Mouse (Mus musculus) heart, postnatal 4 days (tissue): Measurements from ENCODE around the gene Tecr. TPM values are rescaled to one million over a fixed set of nuclear protein-coding genes. Genes with fewer than 3 reads are reported as not detected.
"Not testable (repeated sequence)": the region's sequence is repeated elsewhere in the genome, so short reads cannot be mapped to it uniquely, and the experiment has no call there.

Experiments used
- DNase-seq: peaks from one replicate; pipeline ENCODE4 v3.0.0; 2021
- total RNA-seq, 2 experiments: library from RNA; stranded (reverse); gene quantifications; 2 replicates each; pipeline ENCODE4 v1.2.3; 2021

Gene Tecr
- total RNA-seq, 2 experiments from 2014 or later, result 162 to 169 TPM

GRCm38 (mm10) chr8:83579676-83580075 lies 28.1 kb downstream of the Tecr start:
- DNase-seq, result no peak

DNA sequence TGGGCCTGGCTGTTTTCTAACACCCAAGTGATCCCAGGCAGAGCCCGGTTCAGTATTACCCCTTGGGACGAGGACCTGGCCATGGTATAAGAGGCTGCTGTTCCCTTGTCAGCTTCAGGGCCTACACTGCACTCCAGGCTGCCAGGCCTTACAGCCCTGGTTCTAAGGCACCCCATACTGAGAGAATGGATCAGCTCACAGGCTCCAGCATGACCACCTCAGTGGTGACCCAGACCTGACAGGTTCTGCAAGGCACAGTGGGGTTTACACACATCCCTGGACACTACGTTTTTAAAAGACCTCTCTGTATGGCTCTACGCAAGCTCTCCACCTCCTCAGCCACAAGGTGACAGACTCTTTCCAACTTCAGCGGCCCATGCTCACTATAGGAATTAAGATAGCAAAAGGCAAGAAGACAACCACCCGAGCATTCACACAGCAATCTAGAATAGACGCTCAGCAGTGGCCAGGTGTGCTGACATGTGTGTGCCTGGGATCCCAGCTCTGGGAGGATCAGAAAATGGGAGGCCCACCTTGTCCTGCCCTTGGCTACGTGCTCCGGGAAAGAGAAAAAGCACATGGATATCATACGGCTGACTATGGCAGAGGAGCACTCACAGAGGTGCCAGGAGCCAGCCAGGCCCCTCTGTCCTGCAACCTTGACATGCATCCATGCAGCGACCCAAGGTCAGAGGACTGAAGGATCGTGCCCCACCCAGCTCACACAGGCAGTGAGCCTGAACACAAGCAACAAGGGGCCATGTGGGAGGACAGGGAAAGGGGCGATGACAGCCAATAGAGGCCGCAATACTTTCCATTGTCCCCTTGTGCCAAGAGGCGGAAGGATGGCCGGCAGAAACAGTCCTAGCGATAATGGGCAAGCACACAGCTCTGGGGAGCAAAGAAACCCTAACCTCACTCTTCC lies 29.4 kb downstream of the Tecr start:
- peak; percentile 59 for DNase-seq

GRCm38 (mm10) chr8:83577384-83577791 lies 30.4 kb downstream of the Tecr start:
- DNase-seq, result peak; percentile 68

DNA sequence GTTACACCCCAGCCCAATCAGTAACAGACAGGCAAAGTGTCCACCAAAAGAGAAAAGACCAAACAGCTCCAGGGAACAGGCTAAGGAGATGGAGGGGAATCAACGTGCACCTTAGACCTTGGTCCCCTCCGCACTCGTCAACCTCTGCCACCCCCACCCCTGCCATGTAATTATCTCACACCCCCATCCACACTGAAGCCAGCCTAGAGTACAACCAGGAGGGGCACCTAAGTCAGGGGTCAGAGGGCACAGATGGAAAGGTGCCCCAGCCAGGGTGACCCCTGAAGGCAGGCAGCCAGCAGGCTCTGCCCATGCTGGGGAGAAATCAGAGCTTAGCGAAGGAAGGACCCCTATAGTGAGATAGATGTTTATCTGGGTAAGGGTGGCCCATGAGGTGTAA lies 30.9 kb downstream of the Tecr start:
- no peak for DNase-seq

DNA sequence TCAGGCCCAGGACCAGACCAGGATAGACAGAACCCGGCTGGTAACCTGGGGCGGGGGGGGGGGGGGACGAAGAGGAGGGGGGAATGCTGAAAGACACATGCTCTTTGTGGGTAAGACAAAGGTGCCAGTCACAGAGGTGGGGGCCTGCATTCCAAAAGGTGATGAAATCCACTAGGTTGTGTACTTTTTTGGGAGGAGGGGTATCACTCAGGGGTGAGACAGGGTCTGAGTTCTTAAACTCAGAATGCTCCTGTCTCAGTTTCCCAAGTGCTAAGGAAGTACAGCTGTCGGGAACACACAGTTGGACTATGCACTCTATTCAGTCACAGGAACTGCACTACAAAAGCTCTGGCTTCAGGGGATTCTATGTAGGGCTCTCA lies 31.3 kb downstream of the Tecr start:
- no peak for DNase-seq

DNA sequence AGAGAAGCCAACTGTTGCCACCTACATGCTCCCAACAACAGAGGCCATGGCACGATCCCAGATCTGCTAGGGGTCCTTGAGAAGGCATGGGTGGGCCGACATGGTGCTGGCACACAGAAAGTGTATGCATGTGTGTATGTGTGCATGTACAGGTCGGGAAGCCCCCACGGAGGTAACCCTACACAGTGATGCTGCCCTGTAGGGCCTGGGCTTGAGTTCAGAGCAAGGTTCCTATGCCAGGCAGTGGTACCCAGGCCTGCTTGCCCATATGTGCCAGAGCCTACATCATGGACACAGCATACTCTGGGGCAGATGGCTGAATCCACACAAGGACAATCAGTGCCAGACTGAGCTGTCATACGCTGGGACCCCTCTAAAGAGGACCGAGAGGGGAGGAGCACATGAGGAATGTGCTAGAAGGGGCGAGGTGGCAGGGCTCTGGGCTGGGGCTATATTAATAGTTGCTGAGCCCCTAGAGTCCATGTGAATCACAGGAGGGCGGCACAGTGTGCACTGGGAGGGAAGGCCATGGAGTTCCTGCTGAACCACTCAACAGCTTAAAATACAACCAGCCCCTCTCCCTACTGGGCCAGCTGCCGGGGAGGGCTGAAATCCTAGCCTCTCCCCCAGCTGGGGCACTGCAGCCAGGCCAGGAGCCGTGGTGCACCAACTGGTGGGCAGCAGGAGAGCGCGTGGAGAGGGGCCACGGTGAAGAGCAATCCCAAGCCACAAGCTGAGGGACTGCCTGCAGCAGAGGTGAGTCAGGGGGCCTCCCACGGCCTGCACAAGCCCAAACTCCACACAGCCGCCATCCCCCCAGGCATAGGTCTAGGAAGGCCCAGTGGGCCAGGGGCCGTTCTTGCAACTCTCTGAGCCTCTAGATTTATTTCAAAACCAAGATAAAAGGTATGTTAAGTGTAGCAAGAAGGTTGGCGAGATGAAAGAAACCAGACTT lies 31.9 kb downstream of the Tecr start:
- peak; percentile 56 for DNase-seq

- DNase-seq, result peak; percentile 29
Observed at GRCm38 (mm10) chr8:83574631-83575315, 33.0 kb downstream of the Tecr start.

GRCm38 (mm10) chr8:83573140-83573875 lies 34.5 kb downstream of the Tecr start:
- DNase-seq, result peak; percentile 64

DNA sequence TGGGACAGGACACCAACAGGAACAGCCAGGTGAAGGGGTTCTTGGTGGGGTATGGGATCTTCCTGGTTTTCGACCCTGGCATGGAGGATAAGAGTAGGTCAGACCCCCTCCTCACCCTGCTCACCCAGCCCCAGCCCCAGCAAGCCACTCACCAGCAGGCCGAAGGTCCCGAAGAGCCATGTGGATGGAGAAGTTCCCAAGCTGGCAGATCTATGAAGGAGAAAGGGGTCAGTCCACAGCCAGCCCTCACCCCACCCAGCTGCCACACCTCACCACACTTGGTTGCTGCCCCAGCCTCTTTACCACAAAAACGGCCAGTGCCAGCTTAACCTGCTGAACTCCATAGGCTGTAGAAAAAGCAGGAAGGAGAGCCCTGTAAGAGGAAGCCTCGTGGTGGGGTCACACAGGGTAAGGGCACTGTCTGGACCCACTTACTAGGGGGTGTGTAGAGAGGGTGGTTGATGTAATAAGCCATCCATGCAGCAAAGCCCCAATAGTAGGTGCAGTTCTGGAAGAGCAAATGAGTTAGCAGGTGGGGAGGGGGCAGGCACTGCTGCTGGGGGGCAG lies 35.4 kb downstream of the Tecr start:
- no peak for DNase-seq

DNA sequence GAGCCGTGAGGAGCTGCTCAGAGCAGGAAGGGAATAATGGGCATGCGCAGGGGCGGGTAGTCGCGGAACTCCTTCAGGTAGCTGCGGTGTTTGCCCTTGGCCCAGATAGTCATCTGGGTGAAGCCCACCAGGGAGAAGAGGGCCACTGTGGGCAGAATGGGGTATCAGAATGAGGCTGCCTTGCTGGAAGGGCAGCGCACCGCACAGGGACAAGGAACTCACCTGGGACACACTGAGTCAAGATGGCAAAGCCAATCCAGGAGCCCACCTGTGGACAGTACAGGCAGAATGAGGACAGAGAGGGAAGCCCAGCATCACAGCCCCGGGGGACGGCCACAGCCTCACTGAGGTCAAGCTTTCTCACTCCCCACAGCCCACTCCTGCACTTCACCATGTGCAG lies 36.0 kb downstream of the Tecr start:
- no peak for DNase-seq

GRCm38 (mm10) chr8:83571001-83571340 lies 36.8 kb downstream of the Tecr start:
- not testable (repeated sequence) for DNase-seq

DNA sequence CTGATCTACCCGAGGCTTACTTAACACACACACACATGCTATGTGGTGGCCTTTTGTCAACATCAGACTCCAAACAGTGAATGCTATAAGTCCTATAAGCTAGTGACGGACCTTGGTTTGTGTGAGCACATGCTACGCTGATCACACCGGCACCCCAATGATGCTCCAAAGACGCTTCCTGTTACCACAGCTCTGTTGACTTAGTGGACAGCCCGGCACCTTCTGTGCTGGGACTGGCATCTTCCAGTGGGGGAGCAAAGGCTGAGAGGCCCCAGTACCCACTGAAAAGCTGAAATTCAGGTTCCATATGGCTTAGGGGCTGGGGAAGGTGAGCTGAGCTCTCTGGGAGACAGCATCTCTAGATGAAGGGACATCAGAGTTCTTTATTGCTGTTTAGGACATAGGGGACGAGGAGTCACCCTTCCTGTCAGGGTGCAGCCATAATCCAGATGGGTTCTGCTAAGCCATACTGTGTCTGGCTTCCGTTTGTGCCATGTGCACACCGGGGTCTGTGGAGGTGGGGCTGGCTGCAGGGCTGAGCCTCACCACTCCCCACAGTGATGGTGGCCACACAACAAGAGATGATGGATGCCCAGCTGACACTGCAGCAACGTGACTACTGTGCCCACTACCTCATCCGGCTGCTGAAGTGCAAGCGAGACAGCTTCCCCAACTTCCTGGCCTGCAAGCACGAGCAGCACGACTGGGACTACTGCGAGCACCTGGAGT lies 37.3 kb downstream of the Tecr start:
- DNase-seq, result no peak

DNA sequence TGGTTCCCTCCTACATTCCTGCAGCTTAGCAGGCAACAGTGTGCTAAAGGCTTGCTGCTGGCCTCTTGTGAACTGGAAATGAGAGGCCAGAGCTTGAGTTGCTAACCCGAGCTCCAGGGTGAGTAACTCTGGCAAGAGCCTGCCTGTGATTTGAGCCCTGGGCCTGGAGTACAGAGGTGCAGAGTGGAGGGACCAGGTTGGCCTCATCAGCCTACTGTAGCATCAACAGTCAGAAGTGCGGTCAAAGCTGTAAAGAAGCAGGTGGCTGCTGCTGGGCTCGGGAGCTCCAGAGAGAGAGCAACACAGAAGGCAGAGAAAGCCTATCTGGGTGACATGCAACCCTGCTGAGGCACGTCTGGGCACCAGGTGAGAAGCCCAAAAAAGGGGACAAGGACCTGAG lies 38.6 kb downstream of the Tecr start:
- no peak for DNase-seq

GRCm38 (mm10) chr8:83568755-83569154 lies 39.0 kb downstream of the Tecr start:
- DNase-seq, result no peak

- no peak for DNase-seq
Observed at GRCm38 (mm10) chr8:83568128-83568527, 39.6 kb downstream of the Tecr start.

GRCm38 (mm10) chr8:83567668-83568067 lies 40.1 kb downstream of the Tecr start:
- no peak for DNase-seq

DNA sequence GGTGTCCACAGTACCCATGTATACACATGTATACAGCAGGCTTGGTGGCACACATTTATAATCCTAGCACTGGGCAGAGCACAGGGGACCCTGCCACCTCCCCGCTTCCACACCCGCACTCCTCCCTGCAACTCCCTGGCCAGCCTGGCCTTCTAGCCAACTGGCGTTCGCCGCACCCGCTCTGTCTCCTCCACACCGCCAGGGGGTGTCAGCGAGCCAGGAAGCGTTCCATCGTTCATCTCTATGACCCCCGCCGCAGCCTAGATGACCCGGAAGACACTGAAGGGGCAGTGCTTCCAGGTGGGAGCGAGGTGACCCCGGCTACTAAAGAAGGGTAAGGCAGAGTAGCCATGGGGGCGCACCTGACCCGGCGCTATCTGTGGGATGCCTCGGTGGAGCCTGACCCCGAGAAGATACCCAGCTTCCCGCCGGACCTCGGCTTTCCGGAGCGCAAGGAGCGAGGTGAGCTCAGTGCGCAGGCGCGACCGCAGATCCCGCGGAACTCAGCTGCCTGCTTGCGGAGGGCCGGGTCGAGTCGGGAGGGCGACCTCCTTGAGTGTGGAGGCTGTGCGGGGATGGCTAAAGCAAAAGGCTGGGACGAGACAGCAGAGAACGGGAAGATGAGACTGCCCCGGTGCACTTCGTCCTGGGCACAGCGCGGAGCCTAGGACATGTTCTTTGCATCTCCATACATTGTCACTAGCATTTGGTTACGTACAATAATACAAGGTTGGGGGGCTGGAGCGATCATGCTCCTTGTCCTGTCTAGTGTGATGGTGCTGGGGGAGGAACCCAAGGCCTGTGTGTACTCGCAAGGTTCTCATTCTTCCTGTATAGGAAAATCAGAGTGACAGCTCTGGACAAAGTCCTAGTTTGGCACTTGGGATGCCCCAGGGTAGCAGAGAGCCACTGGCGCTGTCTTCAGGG lies 41.0 kb downstream of the Tecr start, which contains the start of gene Ndufb7:
Gene Ndufb7, plus strand, starts transcription at position 203 of the 927 bp plus-strand sequence.
- peak; percentile 98 for DNase-seq

- peak; percentile 36 for DNase-seq
Observed at GRCm38 (mm10) chr8:83565731-83566375, 41.9 kb downstream of the Tecr start.

DNA sequence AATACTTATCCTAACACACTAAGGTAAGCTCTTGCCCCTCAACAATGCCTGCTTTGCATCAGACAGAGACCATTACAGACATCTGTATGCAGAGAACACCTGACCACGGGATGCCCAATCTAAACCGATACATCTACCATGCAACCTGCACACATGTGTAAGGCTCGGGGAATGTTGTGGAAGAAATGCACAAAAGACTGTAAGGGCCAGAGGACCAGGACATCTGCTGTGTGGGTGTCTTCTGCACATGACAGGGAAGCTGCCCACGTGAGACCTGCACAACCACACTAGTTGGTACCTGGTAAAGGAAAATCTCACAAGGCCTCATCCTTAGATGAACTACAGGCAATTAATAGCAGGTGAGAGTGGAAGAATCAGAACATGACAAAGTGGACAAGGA lies 44.5 kb downstream of the Tecr start:
- no peak for DNase-seq
